Mouse (Mus musculus): ENCODE results near the gene Tpm1. TPM values are rescaled to one million over a fixed set of nuclear protein-coding genes. Genes with fewer than 3 reads are reported as not detected.

The Tpm1 gene
- total RNA-seq, 2 experiments from 2014 or later = 18,374 to 28,065 TPM

DNA sequence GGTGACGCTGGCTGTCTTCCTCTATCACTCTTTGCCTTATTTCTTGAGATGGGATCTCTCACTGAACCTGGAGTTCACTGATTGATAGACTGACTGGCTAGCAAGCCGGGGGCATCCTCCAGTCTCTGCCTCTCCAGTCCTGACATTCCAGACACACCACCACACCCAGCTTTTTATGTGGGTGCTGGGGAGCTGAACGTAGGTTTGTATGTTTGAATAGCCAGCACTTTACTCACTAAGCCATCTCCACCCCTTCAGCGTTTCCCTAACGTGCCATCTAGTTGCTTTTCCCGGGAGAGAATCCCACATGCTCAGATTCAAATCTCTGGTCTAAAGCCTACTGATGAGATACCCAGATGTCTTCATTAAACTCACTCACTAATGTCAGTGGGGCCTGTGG, 59.6 kb downstream of the Tpm1 start:
- no peak for DNase-seq
- no peak for TF ChIP-seq CTCF (IDR thresholded peaks at IDR 0.05)
- Histone ChIP-seq H3K4me3 (no peak overlapping the region), H3K27ac (peak overlapping the region; percentile 46; the same call in 1 of the 2 replicates)
- intact Hi-C loops (cut with DNase I) = no loop called here

DNA sequence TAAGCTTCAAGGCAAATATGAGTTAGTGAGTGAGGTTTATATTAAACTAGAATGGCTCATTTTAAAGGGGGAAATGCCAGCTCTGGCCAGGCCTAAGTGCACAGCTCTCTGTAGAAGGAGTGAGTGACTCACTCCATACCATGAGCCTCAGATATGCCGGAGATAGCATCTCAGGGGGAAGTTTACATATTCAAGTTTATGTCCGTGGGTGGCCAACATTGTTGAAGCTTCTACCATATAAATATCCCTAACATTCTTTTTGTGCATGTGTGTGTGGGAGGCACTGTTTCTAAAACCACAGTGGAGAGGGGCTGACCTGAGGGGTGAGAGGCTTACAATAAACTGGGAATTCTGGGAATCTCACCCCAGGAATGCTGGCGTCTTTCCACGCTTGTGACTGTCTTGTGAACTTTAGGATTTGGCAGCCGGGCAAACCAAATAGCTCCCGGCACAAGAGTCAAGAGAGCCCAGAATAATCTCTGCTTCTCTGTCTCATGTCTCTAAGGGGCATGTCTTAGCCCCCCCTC, 60.3 kb downstream of the Tpm1 start:
- no peak for TF ChIP-seq CTCF (IDR thresholded peaks at IDR 0.05)
- H3K27ac ChIP-seq = no peak overlapping the region; the same call in 1 of the 2 replicates
- H3K4me3 ChIP-seq = no peak overlapping the region
- intact Hi-C loops (cut with DNase I) = no loop called here
- DNase-seq = no peak

DNA sequence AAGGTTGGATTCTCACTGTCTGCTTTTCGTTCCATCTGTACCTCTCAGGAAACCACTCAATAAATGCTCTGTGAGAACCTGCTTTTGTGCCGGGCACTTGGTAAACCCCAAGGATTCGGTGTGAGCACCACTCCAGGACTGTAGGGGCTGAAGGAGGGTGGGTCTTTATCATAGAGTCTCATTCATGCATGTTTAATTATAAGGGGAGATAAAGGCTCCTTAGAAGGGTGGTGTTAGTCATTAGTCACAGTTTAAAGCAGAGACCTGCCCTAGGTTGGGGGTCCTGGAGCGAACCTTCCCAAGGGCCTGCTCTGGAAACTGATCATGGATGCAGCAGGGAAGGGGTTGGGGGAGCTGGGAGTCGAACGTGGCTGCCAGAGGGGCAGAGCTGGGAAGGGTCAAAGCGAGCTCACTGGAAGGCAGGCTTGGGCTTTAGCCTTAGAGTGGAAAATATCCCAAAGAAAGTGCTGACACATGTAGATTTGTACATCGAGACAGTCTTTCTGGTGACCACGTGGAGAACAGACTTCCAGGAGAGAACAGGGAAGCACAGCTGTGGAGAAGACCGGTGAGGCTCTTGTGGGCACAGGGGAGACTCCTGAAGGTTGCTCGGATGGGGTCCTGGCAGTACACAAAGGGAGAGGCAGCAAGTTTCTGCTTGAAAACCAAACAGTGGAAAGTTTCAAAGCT, 60.9 kb downstream of the Tpm1 start:
- TF ChIP-seq CTCF (IDR thresholded peaks at IDR 0.05) = no peak
- intact Hi-C loops (cut with DNase I) = no loop called here
- Histone ChIP-seq H3K4me3 (no peak overlapping the region), H3K27ac (no peak overlapping the region; the same call in 1 of the 2 replicates)
- DNase-seq = no peak

DNA sequence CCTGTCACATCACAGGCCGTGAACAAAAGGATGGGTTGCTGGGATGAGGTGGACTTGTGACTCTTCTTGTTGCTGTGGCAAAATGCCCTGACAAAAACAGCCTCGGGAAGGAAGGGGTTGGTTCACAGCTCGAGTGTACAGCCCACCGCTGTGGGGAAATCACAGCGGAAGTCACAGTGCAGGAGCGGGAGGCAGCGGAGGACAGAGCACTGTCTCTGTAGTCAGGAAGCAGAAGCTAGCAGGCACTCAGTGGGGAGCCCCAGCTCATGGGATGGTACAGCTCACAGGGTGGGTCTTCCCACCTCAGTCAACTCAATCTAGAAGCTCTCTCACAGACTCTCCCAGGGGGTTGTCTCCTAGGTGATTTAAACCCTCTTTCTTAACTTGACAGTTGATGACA, 63.8 kb downstream of the Tpm1 start:
- TF ChIP-seq CTCF (IDR thresholded peaks at IDR 0.05) = no peak
- DNase-seq = no peak
- H3K4me3 ChIP-seq = no peak overlapping the region
- intact Hi-C loops (cut with DNase I) = no loop called here
- no peak overlapping the region for H3K27ac ChIP-seq

DNA sequence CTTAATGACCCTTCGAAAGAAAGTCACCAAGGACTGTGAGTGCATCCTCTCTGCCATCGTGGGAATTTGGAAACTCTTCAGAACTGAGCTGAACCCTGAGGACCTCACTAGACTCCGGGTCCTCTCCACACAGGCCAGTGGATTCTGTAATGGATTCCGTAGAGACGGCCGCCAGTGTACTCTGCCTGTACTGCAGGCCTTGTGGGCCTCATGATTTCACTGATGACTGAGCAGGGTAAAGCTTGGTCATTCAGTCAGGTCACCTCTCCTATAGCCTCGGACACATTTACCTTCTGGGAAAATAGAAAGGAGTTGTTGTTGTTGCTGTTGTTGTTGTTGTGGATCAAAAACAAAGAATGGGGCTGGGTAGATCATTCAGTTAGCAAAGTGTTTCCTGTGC, 67.1 kb downstream of the Tpm1 start:
- H3K27ac ChIP-seq = no peak overlapping the region
- DNase-seq = no peak
- intact Hi-C loops (cut with DNase I) = no loop called here
- TF ChIP-seq CTCF (IDR thresholded peaks at IDR 0.05) = no peak
- no peak overlapping the region for H3K4me3 ChIP-seq

DNA sequence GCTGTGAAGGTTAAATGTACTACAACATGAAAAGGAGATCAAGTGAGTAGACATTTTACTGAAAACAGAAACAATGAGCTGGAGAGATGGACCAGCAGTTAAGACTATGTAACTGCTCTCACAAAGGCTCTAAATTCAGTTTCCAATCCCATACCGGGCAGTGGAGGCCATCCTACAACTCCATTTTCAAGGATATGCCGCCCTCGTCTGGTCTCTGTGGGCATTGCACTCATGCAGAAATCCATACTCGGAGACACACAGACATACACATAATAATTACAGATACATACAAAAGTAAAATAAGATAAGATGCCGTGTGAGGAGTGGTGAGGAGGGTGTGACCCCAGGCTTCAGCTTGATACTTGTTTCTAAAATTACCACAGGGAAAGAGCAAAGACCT, 68.7 kb downstream of the Tpm1 start:
- DNase-seq = peak; percentile 73
- intact Hi-C loops (cut with DNase I) = no loop called here
- TF ChIP-seq CTCF (IDR thresholded peaks at IDR 0.05) = peak; percentile 86
- no peak overlapping the region for H3K4me3 ChIP-seq
- no peak overlapping the region for H3K27ac ChIP-seq

DNA sequence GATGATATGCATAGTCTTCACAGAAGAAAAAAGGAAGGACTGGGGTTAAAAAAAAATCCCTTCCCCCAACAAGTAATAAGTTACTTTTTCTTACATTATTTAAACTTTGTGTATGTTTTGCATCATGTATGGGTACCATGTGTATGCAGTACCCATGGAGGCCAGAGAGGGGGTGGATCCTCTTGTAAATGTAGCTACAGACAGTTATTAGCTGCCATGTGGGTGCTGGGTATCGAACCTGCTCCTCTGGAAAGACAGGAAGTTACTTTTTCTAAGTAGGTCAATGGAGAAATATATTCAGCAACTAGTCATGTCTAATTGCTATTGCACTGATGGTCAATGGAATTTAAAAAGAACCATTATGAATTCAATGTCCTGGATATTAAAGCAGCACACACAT, 70.7 kb downstream of the Tpm1 start:
- no peak for DNase-seq
- Histone ChIP-seq H3K4me3 (no peak overlapping the region), H3K27ac (no peak overlapping the region)
- TF ChIP-seq CTCF (IDR thresholded peaks at IDR 0.05) = no peak
- intact Hi-C loops (cut with DNase I) = loop anchor here (5.0 kb wide), 2 partner anchors 41 to 141 kb away; no protein-coding TSS in a partner anchor

DNA sequence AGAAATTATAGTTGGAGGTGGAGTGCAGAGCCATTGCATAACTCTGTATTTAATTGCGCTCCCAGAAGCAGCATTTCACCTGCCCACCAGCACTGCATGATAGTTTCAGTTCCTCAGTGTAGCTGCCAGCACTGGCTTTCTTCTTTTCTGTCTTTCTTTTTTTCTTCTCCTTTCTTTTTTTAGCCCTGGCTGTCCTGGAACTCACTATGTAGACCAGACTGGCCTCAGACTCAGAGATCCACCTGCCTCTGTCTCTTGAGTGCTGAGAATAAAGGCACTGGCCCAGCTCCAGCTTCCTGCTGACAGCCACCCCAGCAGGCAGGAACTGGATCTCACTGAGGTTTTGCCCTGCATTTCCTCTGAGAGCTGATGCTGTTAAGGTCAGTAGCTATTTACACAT, 71.2 kb downstream of the Tpm1 start:
- H3K27ac ChIP-seq = no peak overlapping the region
- H3K4me3 ChIP-seq = no peak overlapping the region
- no peak for DNase-seq
- intact Hi-C loops (cut with DNase I) = loop anchor here (5.0 kb wide), 2 partner anchors 41 to 141 kb away; no protein-coding TSS in a partner anchor
- TF ChIP-seq CTCF (IDR thresholded peaks at IDR 0.05) = no peak

DNA sequence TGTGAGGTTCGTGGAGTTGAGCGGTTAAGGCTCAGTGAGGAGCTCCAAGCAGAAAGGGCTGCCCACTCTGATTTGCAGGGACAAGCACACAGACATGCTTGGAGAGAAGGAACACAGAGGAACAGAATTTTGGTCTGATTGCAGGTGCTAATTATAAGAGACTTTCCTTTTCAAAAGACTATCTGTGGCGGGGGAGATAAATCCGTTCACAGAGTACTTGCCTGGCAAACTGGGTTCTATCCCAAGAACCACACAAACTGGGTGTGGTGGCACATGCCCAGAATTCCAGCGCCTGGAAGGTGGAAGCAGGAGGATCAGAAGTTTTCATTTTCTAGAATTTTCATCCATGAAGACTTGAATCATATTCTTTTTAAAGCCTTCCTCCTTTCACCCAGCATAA, 72.1 kb downstream of the Tpm1 start:
- no peak overlapping the region for H3K27ac ChIP-seq
- no peak overlapping the region for H3K4me3 ChIP-seq
- intact Hi-C loops (cut with DNase I) = loop anchor here (5.0 kb wide), 2 partner anchors 40 to 140 kb away; no protein-coding TSS in a partner anchor
- TF ChIP-seq CTCF (IDR thresholded peaks at IDR 0.05) = no peak
- DNase-seq = no peak

DNA sequence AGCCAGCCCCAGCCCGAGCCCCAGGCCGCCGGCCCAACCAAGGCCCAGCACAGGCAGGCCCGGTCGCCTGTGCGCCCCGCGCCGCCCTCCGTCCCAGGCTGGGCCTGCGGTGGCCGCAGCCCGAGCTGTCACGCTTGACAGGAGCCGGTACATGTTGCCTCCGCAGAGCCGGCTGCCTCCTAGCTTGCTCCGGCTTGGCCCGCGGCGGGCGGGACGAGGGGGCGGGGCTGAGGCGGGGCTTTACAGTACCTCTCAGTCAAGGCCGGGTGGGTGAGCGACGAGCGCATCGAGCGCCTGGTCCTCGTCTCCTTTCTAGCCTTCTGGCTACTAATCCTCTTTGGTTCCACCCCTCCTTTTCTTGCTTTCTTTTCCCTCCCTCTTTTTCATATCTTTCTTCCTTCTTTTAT, 74.0 kb downstream of the Tpm1 start, which contains the start of gene Lactb:
Gene Lactb, minus strand, starts transcription at position 246 of the 407 bp plus-strand sequence.
- Histone ChIP-seq H3K4me3 (peak within 1 kb of the TSS; percentile 99), H3K27ac (peak within 1 kb of the TSS; percentile 95)
- peak; percentile 98 for DNase-seq
- TF ChIP-seq CTCF (IDR thresholded peaks at IDR 0.05) = no peak
- intact Hi-C loops (cut with DNase I) = loop anchor here (5.0 kb wide), 2 partner anchors 38 to 138 kb away; no protein-coding TSS in a partner anchor

DNA sequence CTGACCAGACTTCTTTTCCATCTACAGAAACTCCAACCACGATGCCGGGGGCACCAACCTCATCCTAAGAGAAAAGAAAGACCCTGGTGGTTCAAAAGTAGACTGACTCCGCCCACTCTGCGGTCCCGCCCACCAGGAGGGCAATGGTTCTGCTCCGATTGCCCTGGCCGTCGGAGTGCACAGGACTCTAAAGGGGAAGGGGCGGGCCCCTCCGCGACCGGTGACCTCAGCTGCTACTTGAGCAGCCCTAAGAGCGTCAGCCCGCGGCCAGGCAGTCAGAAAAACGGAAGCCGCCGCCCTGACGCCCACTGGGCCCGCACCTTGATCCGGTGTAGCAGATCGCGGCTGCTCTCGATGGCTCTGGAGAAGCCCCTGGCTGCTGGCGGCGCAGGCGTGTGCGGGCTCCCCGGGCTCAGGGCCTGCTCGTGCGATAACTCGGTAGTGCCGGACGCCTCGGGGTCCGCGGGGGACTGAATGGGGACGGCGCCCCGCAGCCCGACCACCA, 74.4 kb downstream of the Tpm1 start:
- intact Hi-C loops (cut with DNase I) = loop anchor here (5.0 kb wide), 2 partner anchors 37 to 137 kb away; no protein-coding TSS in a partner anchor
- TF ChIP-seq CTCF (IDR thresholded peaks at IDR 0.05) = peak; percentile 10; the same call in 1 of the 2 replicates

More for the DNA sequence above, 74.4 kb downstream of the Tpm1 start:
- peak overlapping the region; percentile 99 for H3K4me3 ChIP-seq
- peak; percentile 83 for DNase-seq
- peak overlapping the region; percentile 95 for H3K27ac ChIP-seq

Other genes starting within 250 kb of the Tpm1 start
- gene Aph1c, start 214.7 kb downstream of the Tpm1 start, total RNA-seq (2021) = under 1 TPM; 0.31 to 0.51 TPM
- 1 to 10 TPM; 5.9 to 9.7 TPM for gene Rab8b, start 129.7 kb downstream of the Tpm1 start, total RNA-seq (2021)
- gene Rps27l, start 103.3 kb downstream of the Tpm1 start, total RNA-seq (2021) = 100 to 1,000 TPM; 191 to 213 TPM
- gene Lactb, start 73.9 kb downstream of the Tpm1 start, total RNA-seq (2021) = 10 to 100 TPM; 17.7 to 22.3 TPM

Data from gastrocnemius, adult 2 months (tissue).